Mouse (Mus musculus): Measurements from ENCODE around the gene Krt76. TPM values are rescaled to one million over a fixed set of nuclear protein-coding genes. Genes with fewer than 3 reads are reported as not detected.

The Krt76 gene
- total and polyA plus RNA-seq, 2 experiments from 2014 or later = 0.05 TPM; not detected in 1

DNA sequence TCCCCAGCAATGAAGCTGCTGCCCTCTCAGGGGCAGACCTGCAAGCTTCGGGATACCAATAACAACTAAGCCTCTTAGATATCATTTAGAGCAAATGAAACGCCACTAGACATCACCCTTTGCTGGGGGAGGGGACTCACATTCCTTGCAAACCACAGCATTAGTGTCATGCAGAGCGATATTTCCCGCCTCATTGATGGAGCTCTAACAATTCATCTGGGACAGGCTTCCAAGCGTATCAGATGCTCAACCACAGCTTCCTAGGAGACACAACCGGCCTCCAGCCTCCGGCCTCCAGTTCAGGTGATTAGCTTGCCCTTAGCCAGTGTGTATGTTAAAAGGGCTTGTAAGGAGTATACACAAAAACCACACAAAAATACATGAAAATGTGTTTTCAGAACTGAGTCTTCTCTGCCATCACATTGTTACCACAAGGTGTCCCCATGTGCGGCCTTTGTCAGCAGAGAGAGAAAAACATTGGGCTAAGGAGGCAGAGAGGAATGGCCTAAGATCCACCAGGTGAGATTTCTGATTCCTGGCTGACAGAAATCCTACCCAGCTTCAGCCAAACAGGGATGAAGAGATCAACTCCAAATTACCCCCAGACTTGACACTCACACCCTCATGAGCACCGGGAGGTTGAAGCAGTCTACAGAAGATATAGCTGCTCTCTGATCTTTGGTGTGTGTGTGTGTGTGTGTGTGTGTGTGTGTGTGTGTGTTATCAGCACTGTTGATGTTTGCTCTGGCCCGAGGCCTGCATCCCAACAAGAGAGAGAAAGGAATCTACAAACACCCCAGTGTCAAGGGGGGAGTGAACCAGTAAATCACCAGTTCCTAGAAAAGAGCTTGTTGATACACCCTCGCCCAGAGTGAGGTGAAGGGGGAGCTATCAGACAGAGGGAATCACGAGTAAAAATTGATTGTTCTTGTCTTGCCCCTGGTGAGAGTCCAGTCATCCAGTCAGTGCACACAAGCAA lies 9.7 kb upstream of the Krt76 start:
- Histone ChIP-seq H3K9ac (replicated peaks; ENCODE audit: low read length) (no peak overlapping the region), H3K27ac (no peak overlapping the region), H3K27me3 (ENCODE audit: insufficient read depth, low read length) (no peaks in the 10 kb centered on the region), H3K4me1 (ENCODE audit: insufficient read depth, low read length) (no peaks in the 10 kb centered on the region), H3K9me3 (ENCODE audit: low read length) (no peaks in the 10 kb centered on the region), H3K36me3 (ENCODE audit: insufficient read depth, low read length) (no peaks in the 10 kb centered on the region), H3K4me2 (ENCODE audit: low read depth, low read length) (no peak overlapping the region), H3K4me3 (ENCODE audit: low read length) (no peak overlapping the region)
- peak; percentile 49 for TF ChIP-seq CTCF (IDR thresholded peaks at IDR 0.05; ENCODE audit: low read depth)
- DNase-seq (ENCODE audit: low spot score) (no peak), ATAC-seq (no peak)
- 45% methylated on average over 12 of the region's 12 CpGs for whole genome bisulfite sequencing

GRCm38 (mm10) chr15:101895216-101895615 lies 2.5 kb upstream of the Krt76 start:
- Histone ChIP-seq H3K9ac (replicated peaks; ENCODE audit: low read length) (no peak overlapping the region), H3K4me1 (ENCODE audit: insufficient read depth, low read length) (no peaks in the 10 kb centered on the region), H3K36me3 (ENCODE audit: insufficient read depth, low read length) (no peaks in the 10 kb centered on the region), H3K27ac (no peak overlapping the region), H3K4me2 (ENCODE audit: low read depth, low read length) (no peak overlapping the region), H3K27me3 (ENCODE audit: insufficient read depth, low read length) (no peaks in the 10 kb centered on the region), H3K9me3 (ENCODE audit: low read length) (no peaks in the 10 kb centered on the region), H3K4me3 (ENCODE audit: low read length) (no peak overlapping the region)
- TF ChIP-seq CTCF (IDR thresholded peaks at IDR 0.05; ENCODE audit: low read depth) = no peak
- no peak for DNase-seq (ENCODE audit: low spot score)
- WGBS = 95% methylated on average over 4 of the region's 4 CpGs
- no peak for ATAC-seq

DNA sequence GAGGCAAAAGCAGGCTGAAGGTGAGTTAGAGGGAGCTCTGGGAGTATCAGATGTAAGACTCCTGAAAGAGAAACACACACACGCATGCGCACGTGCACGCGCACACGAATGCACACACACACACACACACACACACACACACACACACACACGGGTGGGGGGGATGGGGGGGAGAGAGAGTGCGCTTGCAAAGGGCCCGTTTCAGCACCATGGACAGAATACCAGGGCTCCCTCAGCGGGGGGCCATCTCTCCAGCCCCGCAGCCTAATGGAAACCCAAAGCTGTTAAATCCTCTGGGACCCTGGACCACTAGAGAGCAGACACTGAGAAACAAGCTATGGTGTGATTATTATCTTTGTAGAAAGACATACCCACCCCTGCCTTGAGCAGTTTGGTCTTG lies 12.9 kb downstream of the Krt76 start:
- WGBS = 27% methylated on average over 11 of the region's 11 CpGs
- DNase-seq (ENCODE audit: low spot score) = peak; percentile 30
- Histone ChIP-seq H3K4me2 (ENCODE audit: low read depth, low read length) (no peak overlapping the region), H3K4me3 (ENCODE audit: low read length) (no peak overlapping the region), H3K9ac (replicated peaks; ENCODE audit: low read length) (no peak overlapping the region), H3K9me3 (ENCODE audit: low read length) (no peaks in the 10 kb centered on the region), H3K4me1 (ENCODE audit: insufficient read depth, low read length) (no peaks in the 10 kb centered on the region), H3K27me3 (ENCODE audit: insufficient read depth, low read length) (no peaks in the 10 kb centered on the region), H3K36me3 (ENCODE audit: insufficient read depth, low read length) (no peaks in the 10 kb centered on the region), H3K27ac (no peak overlapping the region)
- TF ChIP-seq CTCF (IDR thresholded peaks at IDR 0.05; ENCODE audit: low read depth) = no peak
- no peak for ATAC-seq

- H3K4me2 ChIP-seq (ENCODE audit: low read depth, low read length) = no peak overlapping the region
- no peaks in the 10 kb centered on the region for H3K27me3 ChIP-seq (ENCODE audit: insufficient read depth, low read length)
- WGBS = 74% methylated on average over 2 of the region's 2 CpGs
- DNase-seq (ENCODE audit: low spot score) (no peak), ATAC-seq (no peak)
- TF ChIP-seq CTCF (IDR thresholded peaks at IDR 0.05; ENCODE audit: low read depth) = no peak
- H3K9ac ChIP-seq (replicated peaks; ENCODE audit: low read length) = no peak overlapping the region
- no peak overlapping the region for H3K27ac ChIP-seq
- no peaks in the 10 kb centered on the region for H3K9me3 ChIP-seq (ENCODE audit: low read length)
- no peak overlapping the region for H3K4me3 ChIP-seq (ENCODE audit: low read length)
- no peaks in the 10 kb centered on the region for H3K4me1 ChIP-seq (ENCODE audit: insufficient read depth, low read length)
- no peaks in the 10 kb centered on the region for H3K36me3 ChIP-seq (ENCODE audit: insufficient read depth, low read length)
Observed at GRCm38 (mm10) chr15:101878041-101878440, 14.7 kb downstream of the Krt76 start.

- ATAC-seq (no peak), DNase-seq (ENCODE audit: low spot score) (no peak)
- Histone ChIP-seq H3K27me3 (ENCODE audit: insufficient read depth, low read length) (no peaks in the 10 kb centered on the region), H3K27ac (no peak overlapping the region), H3K4me3 (ENCODE audit: low read length) (no peak overlapping the region), H3K36me3 (ENCODE audit: insufficient read depth, low read length) (no peaks in the 10 kb centered on the region), H3K4me2 (ENCODE audit: low read depth, low read length) (no peak overlapping the region), H3K4me1 (ENCODE audit: insufficient read depth, low read length) (no peaks in the 10 kb centered on the region), H3K9me3 (ENCODE audit: low read length) (no peaks in the 10 kb centered on the region), H3K9ac (replicated peaks; ENCODE audit: low read length) (no peak overlapping the region)
- no peak for TF ChIP-seq CTCF (IDR thresholded peaks at IDR 0.05; ENCODE audit: low read depth)
- 84% methylated on average over 1 of the region's 1 CpGs for WGBS
Observed at GRCm38 (mm10) chr15:101874383-101874782, 18.3 kb downstream of the Krt76 start.

GRCm38 (mm10) chr15:101873231-101873630 lies 19.5 kb downstream of the Krt76 start:
- Histone ChIP-seq H3K4me3 (ENCODE audit: low read length) (no peak overlapping the region), H3K27ac (no peak overlapping the region), H3K9me3 (ENCODE audit: low read length) (no peaks in the 10 kb centered on the region), H3K36me3 (ENCODE audit: insufficient read depth, low read length) (no peaks in the 10 kb centered on the region), H3K4me1 (ENCODE audit: insufficient read depth, low read length) (no peaks in the 10 kb centered on the region), H3K9ac (replicated peaks; ENCODE audit: low read length) (no peak overlapping the region), H3K4me2 (ENCODE audit: low read depth, low read length) (no peak overlapping the region), H3K27me3 (ENCODE audit: insufficient read depth, low read length) (no peaks in the 10 kb centered on the region)
- DNase-seq (ENCODE audit: low spot score) (no peak), ATAC-seq (no peak)
- 48% methylated on average over 4 of the region's 4 CpGs for WGBS
- TF ChIP-seq CTCF (IDR thresholded peaks at IDR 0.05; ENCODE audit: low read depth) = no peak

- Histone ChIP-seq H3K4me1 (ENCODE audit: insufficient read depth, low read length) (no peaks in the 10 kb centered on the region), H3K4me3 (ENCODE audit: low read length) (no peak within 1 kb of the TSS), H3K27ac (peak within 1 kb of the TSS; percentile 36; the same call in 1 of the 2 replicates), H3K36me3 (ENCODE audit: insufficient read depth, low read length) (no peaks in the 10 kb centered on the region), H3K9ac (replicated peaks; ENCODE audit: low read length) (no peak within 1 kb of the TSS), H3K4me2 (ENCODE audit: low read depth, low read length) (no peak within 1 kb of the TSS), H3K9me3 (ENCODE audit: low read length) (no peaks in the 10 kb centered on the region), H3K27me3 (ENCODE audit: insufficient read depth, low read length) (no peaks in the 10 kb centered on the region; the same call in 1 of the 2 replicates)
- TF ChIP-seq CTCF (IDR thresholded peaks at IDR 0.05; ENCODE audit: low read depth) = no peak
- ATAC-seq = peak; percentile 67; the same call in 1 of the 2 replicates
- DNase-seq (ENCODE audit: low spot score) = peak; percentile 74
- 23% methylated on average over 6 of the region's 6 CpGs for WGBS
Observed at GRCm38 (mm10) chr15:101869431-101869830, 23.3 kb downstream of the Krt76 start, which contains the start of gene Krt77. TSS of gene Krt77 (minus strand) at chr15:101869705.

Measured in hindbrain, postnatal 0 days (tissue).